In genomic region chr10:29213534-29214100, GRCm38 (mm10) we compare ENCODE assay signal across 13 mouse cellular contexts. TPM values are rescaled to one million over a fixed set of nuclear protein-coding genes. Genes with fewer than 3 reads are reported as not detected.
DNase-seq lines count a peak whose midpoint lies in the region; ATAC-seq and TF ChIP-seq lines count a peak whose summit lies in the region.
"Had no signal": no experiment of that assay in that cellular context is flagged by ENCODE, and none has a peak within 500 bp of the region (broad histone marks: within the 10 kb centered on the region; RNA-seq: fewer than 3 reads in every experiment).

No protein-coding gene starts in this region.

- no peak overlapping the region for H3K4me3 ChIP-seq in forebrain, embryonic 11.5 days (ENCODE audit: low read depth, low read length)
- H3K4me3 ChIP-seq in forebrain, embryonic 16.5 days (replicated peaks; ENCODE audit: low read length) = no peak overlapping the region
- peak overlapping the region; percentile 29 for H3K4me3 ChIP-seq in cortical plate, adult 2 months (ENCODE audit: insufficient read depth, low read length)
- no peak overlapping the region for H3K4me3 ChIP-seq in midbrain, embryonic 15.5 days
- no peak overlapping the region for H3K4me3 ChIP-seq in kidney, embryonic 16.5 days (ENCODE audit: low read length)
- H3K4me3 ChIP-seq: embryonic facial prominence, embryonic 15.5 days had no signal

- no peak for TF ChIP-seq CTCF in cortical plate, adult 2 months (IDR thresholded peaks at IDR 0.05; ENCODE audit: extremely low read depth, insufficient read depth, low read length)

- no peaks in the 10 kb centered on the region for H3K27me3 ChIP-seq in forebrain, embryonic 11.5 days (ENCODE audit: control insufficient read depth, insufficient read depth, low read length)
- H3K27me3 ChIP-seq in forebrain, embryonic 16.5 days (replicated peaks; ENCODE audit: control insufficient read depth, insufficient read depth, low read length) = no peaks in the 10 kb centered on the region
- H3K27me3 ChIP-seq in midbrain, embryonic 15.5 days (replicated peaks) = no peaks in the 10 kb centered on the region
- no peaks in the 10 kb centered on the region for H3K27me3 ChIP-seq in kidney, embryonic 16.5 days (ENCODE audit: insufficient read depth, low read length)
- H3K27me3 ChIP-seq: embryonic facial prominence, embryonic 15.5 days had no signal

- no peak overlapping the region for H3K4me2 ChIP-seq in forebrain, embryonic 11.5 days (ENCODE audit: low read depth, low read length, severe bottlenecking)
- no peak overlapping the region for H3K4me2 ChIP-seq in forebrain, embryonic 16.5 days (ENCODE audit: low read length)
- H3K4me2 ChIP-seq in midbrain, embryonic 15.5 days = no peak overlapping the region
- no peak overlapping the region for H3K4me2 ChIP-seq in kidney, embryonic 16.5 days (replicated peaks; ENCODE audit: low read depth, low read length)
- H3K4me2 ChIP-seq: embryonic facial prominence, embryonic 15.5 days had no signal

- no peaks in the 10 kb centered on the region for H3K9me3 ChIP-seq in forebrain, embryonic 11.5 days (ENCODE audit: control insufficient read depth, low read length)
- H3K9me3 ChIP-seq in forebrain, embryonic 16.5 days (ENCODE audit: control insufficient read depth, low read length) = no peaks in the 10 kb centered on the region
- H3K9me3 ChIP-seq in midbrain, embryonic 15.5 days = no peaks in the 10 kb centered on the region
- no peaks in the 10 kb centered on the region for H3K9me3 ChIP-seq in kidney, embryonic 16.5 days (ENCODE audit: low read length)
- H3K9me3 ChIP-seq: embryonic facial prominence, embryonic 15.5 days had no signal

- no peak overlapping the region for H3K27ac ChIP-seq in forebrain, embryonic 11.5 days (ENCODE audit: low read depth, low read length)
- no peak overlapping the region for H3K27ac ChIP-seq in forebrain, embryonic 16.5 days (ENCODE audit: low read length)
- peak overlapping the region; percentile 59; the same call in 1 of the 2 replicates for H3K27ac ChIP-seq in cortical plate, adult 2 months (ENCODE audit: insufficient read depth, low read length)
- no peak overlapping the region for H3K27ac ChIP-seq in midbrain, embryonic 15.5 days
- H3K27ac ChIP-seq in kidney, embryonic 16.5 days (ENCODE audit: low read length) = no peak overlapping the region
- H3K27ac ChIP-seq: embryonic facial prominence, embryonic 15.5 days had no signal

- DNase-seq in forebrain, embryonic 11.5 days (ENCODE audit: low spot score) = no peak
- peak; percentile 65 for DNase-seq in layer of hippocampus, adult 9-11 months
- DNase-seq in layer of hippocampus, adult 9-10 months (ENCODE audit: low spot score) = no peak
- DNase-seq in thymus, adult 18-20 months = no peak
- DNase-seq: B cell, adult 2 months; heart, postnatal 4 days; kidney, adult 18-20 months had no signal

- TF ChIP-seq POLR2A in cortical plate, adult 2 months (IDR thresholded peaks at IDR 0.05; ENCODE audit: extremely low read depth, insufficient read depth, low read length) = no peak

- WGBS in forebrain, embryonic 11.5 days = 24% methylated on average over 3 of the region's 3 CpGs
- WGBS in forebrain, embryonic 16.5 days = 7% methylated on average over 3 of the region's 3 CpGs
- WGBS in midbrain, embryonic 15.5 days = 34% methylated on average over 3 of the region's 3 CpGs
- WGBS in kidney, embryonic 16.5 days = 44% methylated on average over 3 of the region's 3 CpGs

- H3K4me1 ChIP-seq in forebrain, embryonic 11.5 days (replicated peaks; ENCODE audit: control insufficient read depth, insufficient read depth, low read length) = peaks cover 4% of the 10 kb centered on the region; the same call in 1 of the 2 replicates
- H3K4me1 ChIP-seq in forebrain, embryonic 16.5 days (replicated peaks; ENCODE audit: control insufficient read depth, insufficient read depth, low read length) = peaks cover 20% of the 10 kb centered on the region
- H3K4me1 ChIP-seq in cortical plate, adult 2 months (ENCODE audit: control insufficient read depth, insufficient read depth, low read length) = peaks cover 7% of the 10 kb centered on the region
- peaks cover 6% of the 10 kb centered on the region; the same call in 1 of the 2 replicates for H3K4me1 ChIP-seq in midbrain, embryonic 15.5 days
- H3K4me1 ChIP-seq in kidney, embryonic 16.5 days (ENCODE audit: insufficient read depth, low read length) = no peaks in the 10 kb centered on the region

- ATAC-seq in forebrain, embryonic 11.5 days (replicated peaks; ENCODE audit: low FRiP score) = peak; percentile 65
- ATAC-seq in forebrain, embryonic 16.5 days = no peak
- peak; percentile 56; the same call in 1 of the 2 replicates for ATAC-seq in midbrain, embryonic 15.5 days (replicated peaks)
- no peak for ATAC-seq in kidney, embryonic 16.5 days (ENCODE audit: low FRiP score, low TSS enrichment)

- H3K36me3 ChIP-seq in forebrain, embryonic 11.5 days (ENCODE audit: control insufficient read depth, insufficient read depth, low read length) = no peaks in the 10 kb centered on the region
- no peaks in the 10 kb centered on the region for H3K36me3 ChIP-seq in forebrain, embryonic 16.5 days (ENCODE audit: control insufficient read depth, insufficient read depth)
- no peaks in the 10 kb centered on the region for H3K36me3 ChIP-seq in midbrain, embryonic 15.5 days (replicated peaks)
- H3K36me3 ChIP-seq in kidney, embryonic 16.5 days (ENCODE audit: insufficient read depth, low read length) = no peaks in the 10 kb centered on the region
- H3K36me3 ChIP-seq: embryonic facial prominence, embryonic 15.5 days had no signal

- no peak overlapping the region for H3K9ac ChIP-seq in forebrain, embryonic 11.5 days (ENCODE audit: low read length)
- no peak overlapping the region for H3K9ac ChIP-seq in forebrain, embryonic 16.5 days (replicated peaks; ENCODE audit: low read depth, low read length)
- H3K9ac ChIP-seq in midbrain, embryonic 15.5 days = no peak overlapping the region
- H3K9ac ChIP-seq in kidney, embryonic 16.5 days (replicated peaks; ENCODE audit: low read length) = no peak overlapping the region
- H3K9ac ChIP-seq: embryonic facial prominence, embryonic 15.5 days had no signal

RNA-seq across cellular contexts. Expression of gene 9330159F19Rik, which starts 2.2 kb away (rescaled TPM):
- polyA plus RNA-seq in forebrain, embryonic 11.5 days (2014; fragmentation: Nextera tagmentation; extraction: Ambion mirVana) = 6.8 and 9.1 TPM in 2 replicates
- 48.2 and 48.7 TPM in 2 replicates for polyA plus RNA-seq in forebrain, embryonic 16.5 days (2015; fragmentation: Nextera tagmentation; extraction: Ambion mirVana)
- 61.4 and 62.0 TPM in 2 replicates for polyA plus RNA-seq in cortical plate, adult 2 months (2012; rRNA removed)
- 31.0 and 33.2 TPM in 2 replicates for polyA plus RNA-seq in midbrain, embryonic 15.5 days (2015; fragmentation: Nextera tagmentation; extraction: Ambion mirVana)
- 0.06 and 0.12 TPM in 2 replicates for polyA plus RNA-seq in kidney, embryonic 16.5 days (2015; fragmentation: Nextera tagmentation; extraction: Ambion mirVana)
- polyA plus RNA-seq: liver, adult 2 months had no signal

RNA-seq across cellular contexts. Expression of gene Gm49353, which starts 14.9 kb away (rescaled TPM):
- polyA plus RNA-seq in forebrain, embryonic 11.5 days (2014; fragmentation: Nextera tagmentation; extraction: Ambion mirVana) = 4.5 and 5.3 TPM in 2 replicates
- polyA plus RNA-seq in forebrain, embryonic 16.5 days (2015; fragmentation: Nextera tagmentation; extraction: Ambion mirVana) = 16.3 and 18.5 TPM in 2 replicates
- polyA plus RNA-seq in cortical plate, adult 2 months (2012; rRNA removed) = 9.5 and 10.1 TPM in 2 replicates
- 10.6 and 12.3 TPM in 2 replicates for polyA plus RNA-seq in midbrain, embryonic 15.5 days (2015; fragmentation: Nextera tagmentation; extraction: Ambion mirVana)
- not detected in 2 replicates for polyA plus RNA-seq in kidney, embryonic 16.5 days (2015; fragmentation: Nextera tagmentation; extraction: Ambion mirVana)
- polyA plus RNA-seq: liver, adult 2 months had no signal

Comparison
In these comparisons a context has a peak if more than half of its experiments do, and no peak if none do; other contexts are left out.
1. ATAC-seq: peak in forebrain, embryonic 11.5 days (single experiment) and midbrain, embryonic 15.5 days (single experiment); none in forebrain, embryonic 16.5 days (single experiment) and kidney, embryonic 16.5 days (single experiment).